Mouse (Mus musculus) embryo, embryonic 11.5 days (tissue): ENCODE measurements around the gene Ptpro.

Source experiments
- DNase-seq: peaks from one replicate; pipeline ENCODE4 v3.0.0-alpha.2; 2012; ENCODE audit warnings: low read depth, low spot score

Ptpro gene

DNA sequence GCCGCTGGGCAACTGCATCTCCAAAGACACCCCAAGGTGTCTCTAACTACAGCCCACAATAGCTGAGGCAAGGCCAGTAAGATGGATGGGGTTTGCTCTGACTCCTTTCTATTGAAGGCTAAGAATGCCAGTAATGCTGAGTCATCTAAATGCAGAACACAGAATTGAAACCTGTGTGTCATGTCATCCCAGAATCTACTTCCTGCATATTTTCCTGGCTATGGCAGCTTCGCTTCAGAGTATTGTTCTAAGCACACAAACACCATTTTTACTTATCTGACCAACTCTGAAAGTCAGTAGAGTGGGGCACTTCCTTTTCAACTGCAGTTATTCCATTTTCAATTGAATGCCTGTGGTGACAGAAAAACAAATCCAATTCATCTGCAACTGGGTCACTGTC lies 40.3 kb downstream of the Ptpro start:
- no peak for DNase-seq

DNA sequence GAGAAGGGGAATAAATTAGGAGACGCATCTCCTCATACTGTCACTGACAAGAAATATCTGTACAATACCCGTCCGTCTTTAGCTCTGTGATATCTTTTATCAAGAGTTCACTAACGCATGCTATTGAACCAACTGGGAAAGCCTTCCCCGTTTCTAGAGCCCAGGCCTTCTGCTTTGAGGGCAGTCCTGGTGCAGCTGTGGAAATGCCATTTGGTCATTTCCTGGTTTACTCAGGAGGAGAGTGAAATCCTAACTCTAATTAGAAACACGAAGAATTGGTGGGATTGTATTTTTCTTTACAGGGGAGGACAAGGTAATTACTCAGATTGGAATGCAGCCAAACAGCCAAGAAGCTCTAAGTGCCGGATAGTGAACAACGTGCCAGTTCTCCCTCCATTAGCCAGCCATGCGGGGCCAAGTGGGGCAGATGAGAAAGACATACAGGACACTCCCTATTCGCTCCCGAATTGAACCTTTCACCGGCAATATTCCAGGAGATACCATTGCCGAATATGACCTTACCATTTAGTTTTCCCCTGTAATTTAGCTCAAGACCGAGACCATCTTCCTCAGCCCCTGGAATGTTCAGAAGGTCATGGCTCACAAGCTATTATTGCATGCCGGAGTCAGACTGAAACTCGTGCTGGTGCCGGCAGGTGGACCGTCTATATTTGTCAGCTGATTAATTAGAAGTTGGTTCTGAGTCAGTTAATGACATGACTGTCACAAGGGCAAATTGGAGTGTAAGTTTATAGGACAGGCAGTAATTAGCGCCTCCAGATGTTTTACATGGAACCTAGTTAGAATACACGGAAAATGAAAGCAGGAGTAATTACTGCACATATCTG lies 43.1 kb downstream of the Ptpro start:
- no peak for DNase-seq

GRCm38 (mm10) chr6:137302561-137302960 lies 50.4 kb downstream of the Ptpro start:
- DNase-seq: no peak

GRCm38 (mm10) chr6:137303824-137304223 lies 51.7 kb downstream of the Ptpro start:
- DNase-seq: no peak

DNA sequence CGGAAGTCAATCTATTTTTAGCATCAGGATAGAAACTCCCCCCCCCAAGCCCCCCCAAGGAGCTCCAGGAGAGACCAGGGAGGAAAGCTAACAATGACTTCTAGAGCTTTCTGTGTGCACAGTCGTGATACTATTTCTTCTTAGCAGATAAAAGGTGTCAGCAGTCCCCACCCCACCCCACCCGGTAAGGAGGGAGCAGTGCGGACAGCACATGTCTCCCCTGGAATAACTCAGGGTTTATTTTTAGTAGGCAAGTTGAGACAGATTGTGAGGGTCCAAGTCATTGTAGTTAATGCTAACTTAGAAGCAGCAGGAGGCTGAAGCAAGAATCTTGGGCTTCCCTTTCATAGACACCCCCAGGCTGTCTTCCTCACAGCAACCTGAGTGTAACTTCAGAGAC lies 63.1 kb downstream of the Ptpro start:
- no peak for DNase-seq

DNA sequence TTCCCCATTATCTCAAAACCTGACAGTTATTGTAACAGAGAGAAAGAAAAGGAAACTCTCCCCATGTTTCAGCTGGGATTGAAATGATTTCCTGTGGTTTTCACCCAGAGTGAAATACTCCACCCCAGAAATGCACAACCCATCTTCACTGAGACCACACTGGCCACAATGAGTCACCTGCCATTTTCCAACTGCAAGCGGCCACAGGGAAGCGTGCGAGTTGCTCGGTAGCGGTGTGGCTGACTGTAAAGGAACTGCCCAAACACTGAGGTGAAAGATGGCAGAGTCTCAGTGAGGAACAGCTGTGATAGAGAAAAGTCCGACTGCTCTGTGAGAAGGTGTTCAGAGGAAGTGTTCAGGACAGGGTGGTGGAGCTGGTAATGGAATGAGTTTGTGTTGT lies 64.2 kb downstream of the Ptpro start:
- no peak for DNase-seq

- DNase-seq: no peak
Measured at GRCm38 (mm10) chr6:137317509-137317908, 65.4 kb downstream of the Ptpro start.

- no peak for DNase-seq
Measured at GRCm38 (mm10) chr6:137318242-137318861, 66.2 kb downstream of the Ptpro start.

DNA sequence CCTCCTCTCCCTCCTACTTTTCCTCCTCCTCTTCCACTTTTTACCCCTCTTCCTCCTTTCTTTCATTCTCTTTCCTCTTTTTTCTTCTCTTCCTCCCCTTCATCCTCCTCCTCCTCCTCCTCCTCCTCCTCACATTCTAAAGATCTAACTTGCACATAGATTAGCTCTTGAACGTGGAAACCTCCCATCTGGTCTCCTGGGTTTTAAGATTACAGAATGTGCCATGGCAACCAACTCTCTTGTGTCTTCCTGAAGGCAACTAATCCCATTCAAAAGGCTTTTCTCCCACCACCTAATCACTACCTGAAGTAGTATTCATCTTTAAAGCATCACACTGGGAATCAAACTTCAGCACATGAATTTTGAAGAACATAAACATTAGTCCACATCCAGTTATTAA lies 67.5 kb downstream of the Ptpro start:
- DNase-seq: no peak

- no peak for DNase-seq
Measured at GRCm38 (mm10) chr6:137327718-137328117, 75.6 kb downstream of the Ptpro start.

- DNase-seq: no peak
Measured at GRCm38 (mm10) chr6:137328228-137328627, 76.1 kb downstream of the Ptpro start.

GRCm38 (mm10) chr6:137330782-137331181 lies 78.7 kb downstream of the Ptpro start:
- no peak for DNase-seq

GRCm38 (mm10) chr6:137331826-137332225 lies 79.7 kb downstream of the Ptpro start:
- DNase-seq: no peak

- no peak for DNase-seq
Measured at GRCm38 (mm10) chr6:137339071-137339470, 87.0 kb downstream of the Ptpro start.

DNA sequence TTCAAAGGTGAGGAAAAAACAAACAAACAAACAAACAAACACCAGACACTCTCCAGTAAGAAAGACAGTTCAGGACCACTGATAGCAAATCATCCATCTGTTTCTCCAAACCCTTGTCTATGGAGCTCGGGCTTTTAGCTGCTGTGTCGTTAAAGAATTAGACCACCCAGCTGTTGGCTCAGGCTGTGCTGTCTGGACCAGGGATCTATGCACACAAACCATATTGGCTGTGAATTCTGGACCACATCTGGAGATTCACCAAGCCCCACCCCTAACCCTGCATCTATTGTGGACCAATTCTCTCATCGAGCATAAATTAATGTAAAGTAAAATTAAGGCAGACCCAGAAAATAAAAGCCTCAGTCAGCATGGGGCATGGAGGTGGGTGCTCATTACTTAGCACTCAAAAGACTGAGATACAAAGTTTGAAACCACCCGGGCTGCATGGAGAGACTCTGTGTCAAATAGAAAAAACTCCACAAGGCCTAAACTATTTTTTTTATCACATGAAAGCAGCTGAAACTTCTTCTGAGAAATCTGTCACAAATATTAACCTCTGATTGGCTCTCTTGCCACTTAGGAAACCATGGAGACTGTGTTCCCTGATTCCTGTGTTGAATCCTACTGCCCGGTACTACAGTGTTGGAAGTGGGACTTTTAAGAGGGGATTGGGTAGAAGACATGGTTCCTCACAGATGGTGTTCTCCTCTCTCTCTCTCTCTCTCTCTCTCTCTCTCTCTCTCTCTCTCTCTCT lies 91.7 kb downstream of the Ptpro start:
- DNase-seq: no peak

- no peak for DNase-seq
Measured at GRCm38 (mm10) chr6:137360166-137360565, 108.0 kb downstream of the Ptpro start.

- no peak for DNase-seq
Measured at GRCm38 (mm10) chr6:137362216-137362615, 110.1 kb downstream of the Ptpro start.

- DNase-seq: no peak
Measured at GRCm38 (mm10) chr6:137364681-137365080, 112.6 kb downstream of the Ptpro start.

DNA sequence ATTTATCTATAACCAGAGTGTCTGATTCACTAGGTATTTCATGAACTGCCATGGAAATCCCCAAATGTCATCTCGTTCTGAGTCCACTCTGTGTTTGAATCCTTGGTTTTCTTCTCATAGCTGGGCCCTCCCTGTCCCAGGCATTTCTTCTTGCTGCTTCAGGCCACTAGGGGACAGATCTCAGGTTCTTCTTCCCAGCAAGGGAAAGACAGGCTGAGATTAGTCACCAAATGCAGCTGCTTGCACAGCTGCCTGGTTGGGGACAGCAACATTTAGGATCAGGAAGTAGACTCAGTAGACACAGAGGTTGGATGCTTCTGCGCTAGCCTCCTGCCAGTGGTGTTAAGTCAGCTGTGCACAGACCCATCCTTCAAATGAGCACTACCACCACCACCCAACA lies 113.5 kb downstream of the Ptpro start:
- no peak for DNase-seq

- no peak for DNase-seq
Measured at GRCm38 (mm10) chr6:137370745-137371144, 118.6 kb downstream of the Ptpro start.

GRCm38 (mm10) chr6:137371455-137371854 lies 119.3 kb downstream of the Ptpro start:
- DNase-seq: no peak

- DNase-seq: no peak
Measured at GRCm38 (mm10) chr6:137373920-137374319, 121.8 kb downstream of the Ptpro start.
